Mouse (Mus musculus) megakaryocyte, embryonic 14.5 days (primary cell): Measurements from ENCODE around the gene Cul4b.

Source experiments
- FLI1 ChIP-seq: IDR thresholded peaks from 2 replicates; pipeline ENCODE4 v1.6.1; 2012; ENCODE audit warnings: low read length, inconsistent platforms, mixed read lengths
- GATA1 ChIP-seq: IDR thresholded peaks from 3 replicates; pipeline ENCODE4 v1.6.1; 2012; ENCODE audit warnings: mixed read lengths, low read length, inconsistent platforms, borderline replicate concordance

DNA sequence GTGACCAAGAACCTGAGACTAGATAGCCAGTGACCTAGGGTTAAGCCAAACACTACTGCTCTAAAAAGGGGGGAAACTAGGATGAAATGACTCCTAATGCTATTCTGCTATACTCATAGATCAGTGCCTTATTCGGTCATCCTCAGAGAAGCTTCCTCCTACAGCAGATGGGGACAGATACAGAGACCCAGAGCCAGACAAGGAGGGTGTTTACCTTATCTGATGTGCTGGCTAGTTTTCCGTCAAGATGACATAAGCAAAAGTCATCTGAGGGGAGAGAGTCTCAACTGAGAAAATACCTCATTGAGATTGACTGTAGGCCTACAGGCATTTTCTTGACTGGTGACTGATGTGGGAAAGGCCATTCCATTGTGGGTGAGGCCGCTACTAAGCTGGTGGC is 15.8 kb upstream of the Cul4b start:
- TF ChIP-seq GATA1, result no peak; the same call in 2 of the 3 replicates
- TF ChIP-seq FLI1, result no peak
